Mouse (Mus musculus) liver, embryonic 12.5 days (tissue): ENCODE measurements around the gene Dut. TPM values are rescaled to one million over a fixed set of nuclear protein-coding genes. Genes with fewer than 3 reads are reported as not detected.
"Not testable (repeated sequence)": the region's sequence is repeated elsewhere in the genome, so short reads cannot be mapped to it uniquely, and the experiment has no call there.

Experiments
- ATAC-seq: fragments of 200-750 bp; cut with Nextera tagmentation; 2 replicates; pipeline ENCODE4 v1.8.0; 2017; ENCODE audit warnings: moderate number of reproducible peaks, mild to moderate bottlenecking, moderate library complexity
- H3K27ac ChIP-seq: fragments of 300-500 bp; sonication (generic); 2 replicates; pipeline ENCODE4 v1.5.1; 2016; ENCODE audit warnings: mild to moderate bottlenecking
- H3K27me3 ChIP-seq: fragments of 300-500 bp; sonication (generic); replicated peaks from 2 replicates; pipeline ENCODE4 v1.6.1; 2016; ENCODE audit warnings: mild to moderate bottlenecking, moderate library complexity
- H3K36me3 ChIP-seq: fragments of 300-500 bp; sonication (generic); 2 replicates; pipeline ENCODE4 v1.6.1; 2016; ENCODE audit warnings: mild to moderate bottlenecking, moderate library complexity
- H3K4me1 ChIP-seq: fragments of 300-500 bp; sonication (generic); 2 replicates; pipeline ENCODE4 v1.6.1; 2016
- H3K4me2 ChIP-seq: fragments of 300-500 bp; sonication (generic); 2 replicates; pipeline ENCODE4 v1.6.1; 2016; ENCODE audit warnings: mild to moderate bottlenecking, moderate library complexity
- H3K4me3 ChIP-seq: fragments of 300-500 bp; sonication (generic); 2 replicates; pipeline ENCODE4 v1.5.1; 2016; ENCODE audit warnings: mild to moderate bottlenecking, moderate library complexity
- H3K9ac ChIP-seq: fragments of 300-500 bp; sonication (generic); 2 replicates; pipeline ENCODE4 v1.6.1; 2016; ENCODE audit warnings: mild to moderate bottlenecking, moderate library complexity
- H3K9me3 ChIP-seq: fragments of 300-500 bp; sonication (generic); replicated peaks from 2 replicates; pipeline ENCODE4 v1.6.1; 2016; ENCODE audit warnings: mild to moderate bottlenecking, moderate library complexity
- WGBS: fragments of 180-500 bp; shearing (Covaris S2); methylation state at CpG from one replicate; pipeline ENCODE4 v1.1.7; 2016; ENCODE audit not compliant: insufficient replicate concordance; 5-methylcytosine and 5-hydroxymethylcytosine counted together
- polyA plus RNA-seq: library from polyadenylated mRNA; unstranded; fragments of >200 nt; fragmentation: Nextera tagmentation; extraction: Ambion mirVana; gene quantifications from 2 replicates; pipeline ENCODE4 v1.2.1, GENCODE M21; 2016

Gene Dut
- polyA plus RNA-seq, 1 experiment from 2014 or later: 210 TPM

GRCm38 (mm10) chr2:125259230-125260120 is 12.5 kb downstream of the Dut start:
- 78% methylated on average over 14 of the region's 14 CpGs for WGBS
- H3K27ac ChIP-seq: no peak overlapping the region
- H3K4me2 ChIP-seq: no peak overlapping the region
- no peaks in the 10 kb centered on the region for H3K27me3 ChIP-seq
- no peak overlapping the region for H3K4me3 ChIP-seq
- ATAC-seq: peak; percentile 48; the same call in 1 of the 2 replicates
- no peak overlapping the region for H3K9ac ChIP-seq
- peaks cover 62% of the 10 kb centered on the region for H3K36me3 ChIP-seq
- H3K4me1 ChIP-seq: no peaks in the 10 kb centered on the region
- H3K9me3 ChIP-seq: no peaks in the 10 kb centered on the region

GRCm38 (mm10) chr2:125260326-125260725 is 13.3 kb downstream of the Dut start:
- no peak overlapping the region for H3K9ac ChIP-seq
- no peaks in the 10 kb centered on the region for H3K27me3 ChIP-seq
- no peak for ATAC-seq
- no peak overlapping the region for H3K4me3 ChIP-seq
- WGBS: 73% methylated on average over 2 of the region's 2 CpGs
- H3K36me3 ChIP-seq: peaks cover 55% of the 10 kb centered on the region
- no peak overlapping the region for H3K4me2 ChIP-seq
- no peaks in the 10 kb centered on the region for H3K4me1 ChIP-seq
- no peak overlapping the region for H3K27ac ChIP-seq
- no peaks in the 10 kb centered on the region for H3K9me3 ChIP-seq

GRCm38 (mm10) chr2:125263056-125263455 is 16.1 kb downstream of the Dut start:
- Histone ChIP-seq H3K27me3 (no peaks in the 10 kb centered on the region), H3K4me1 (no peaks in the 10 kb centered on the region), H3K36me3 (peaks cover 28% of the 10 kb centered on the region), H3K27ac (no peak overlapping the region), H3K9me3 (no peaks in the 10 kb centered on the region), H3K4me2 (no peak overlapping the region), H3K4me3 (no peak overlapping the region), H3K9ac (no peak overlapping the region)
- no peak for ATAC-seq
- 25% methylated on average over 5 of the region's 5 CpGs for WGBS

GRCm38 (mm10) chr2:125263753-125264152 is 16.8 kb downstream of the Dut start:
- Histone ChIP-seq H3K4me1 (no peaks in the 10 kb centered on the region), H3K4me3 (no peak overlapping the region), H3K4me2 (no peak overlapping the region), H3K36me3 (peaks cover 23% of the 10 kb centered on the region), H3K27ac (no peak overlapping the region), H3K9me3 (no peaks in the 10 kb centered on the region), H3K27me3 (no peaks in the 10 kb centered on the region), H3K9ac (no peak overlapping the region)
- ATAC-seq: no peak
- 31% methylated on average over 9 of the region's 9 CpGs for WGBS

GRCm38 (mm10) chr2:125268876-125269275 is 21.9 kb downstream of the Dut start:
- 52% methylated on average over 1 of the region's 1 CpGs for WGBS

GRCm38 (mm10) chr2:125275617-125276016 is 28.6 kb downstream of the Dut start:
- Histone ChIP-seq H3K4me2 (no peak overlapping the region), H3K9ac (no peak overlapping the region), H3K27ac (no peak overlapping the region), H3K27me3 (no peaks in the 10 kb centered on the region), H3K4me1 (no peaks in the 10 kb centered on the region), H3K9me3 (no peaks in the 10 kb centered on the region), H3K4me3 (no peak overlapping the region), H3K36me3 (no peaks in the 10 kb centered on the region)
- ATAC-seq: no peak
- WGBS: 63% methylated on average over 5 of the region's 5 CpGs

More at GRCm38 (mm10) chr2:125268876-125269275, 21.9 kb downstream of the Dut start:
- Histone ChIP-seq H3K4me3 (no peak overlapping the region), H3K9me3 (no peaks in the 10 kb centered on the region), H3K27me3 (no peaks in the 10 kb centered on the region), H3K4me1 (no peaks in the 10 kb centered on the region), H3K4me2 (no peak overlapping the region), H3K36me3 (no peaks in the 10 kb centered on the region), H3K9ac (no peak overlapping the region), H3K27ac (no peak overlapping the region)
- no peak for ATAC-seq

GRCm38 (mm10) chr2:125276692-125277091 is 29.7 kb downstream of the Dut start:
- no peak for ATAC-seq
- H3K4me1 ChIP-seq: no peaks in the 10 kb centered on the region
- no peaks in the 10 kb centered on the region for H3K27me3 ChIP-seq
- H3K4me2 ChIP-seq: no peak overlapping the region
- no peak overlapping the region for H3K27ac ChIP-seq
- H3K9me3 ChIP-seq: no peaks in the 10 kb centered on the region
- H3K36me3 ChIP-seq: no peaks in the 10 kb centered on the region
- H3K9ac ChIP-seq: no peak overlapping the region
- 58% methylated on average over 5 of the region's 5 CpGs for WGBS
- no peak overlapping the region for H3K4me3 ChIP-seq

- no peak overlapping the region for H3K9ac ChIP-seq
- H3K4me2 ChIP-seq: no peak overlapping the region
- 33% methylated on average over 7 of the region's 7 CpGs for WGBS
- no peaks in the 10 kb centered on the region for H3K27me3 ChIP-seq
- H3K9me3 ChIP-seq: no peaks in the 10 kb centered on the region
- no peak overlapping the region for H3K27ac ChIP-seq
- ATAC-seq: no peak
- no peak overlapping the region for H3K4me3 ChIP-seq
- H3K4me1 ChIP-seq: no peaks in the 10 kb centered on the region
- no peaks in the 10 kb centered on the region for H3K36me3 ChIP-seq
Measured at GRCm38 (mm10) chr2:125278474-125278873, 31.5 kb downstream of the Dut start.

GRCm38 (mm10) chr2:125279995-125280394 is 33.0 kb downstream of the Dut start:
- H3K27ac ChIP-seq, H3K4me1 ChIP-seq, H3K4me3 ChIP-seq, ATAC-seq, H3K4me2 ChIP-seq, H3K27me3 ChIP-seq, H3K36me3 ChIP-seq, H3K9ac ChIP-seq, H3K9me3 ChIP-seq: not testable (repeated sequence)
- 73% methylated on average over 9 of the region's 9 CpGs for WGBS

- Histone ChIP-seq H3K36me3 (no peaks in the 10 kb centered on the region), H3K4me2 (peak overlapping the region; percentile 1; the same call in 1 of the 2 replicates), H3K9ac (no peak overlapping the region), H3K9me3 (no peaks in the 10 kb centered on the region), H3K4me1 (no peaks in the 10 kb centered on the region), H3K4me3 (no peak overlapping the region), H3K27ac (no peak overlapping the region), H3K27me3 (no peaks in the 10 kb centered on the region)
- WGBS: 47% methylated on average over 14 of the region's 14 CpGs
- ATAC-seq: no peak
Measured at GRCm38 (mm10) chr2:125282334-125283206, 35.6 kb downstream of the Dut start.

GRCm38 (mm10) chr2:125285777-125286176 is 38.8 kb downstream of the Dut start:
- Histone ChIP-seq H3K9ac (no peak overlapping the region), H3K27ac (no peak overlapping the region), H3K4me3 (no peak overlapping the region), H3K36me3 (no peaks in the 10 kb centered on the region), H3K4me1 (no peaks in the 10 kb centered on the region), H3K27me3 (no peaks in the 10 kb centered on the region), H3K9me3 (no peaks in the 10 kb centered on the region), H3K4me2 (no peak overlapping the region)
- WGBS: 72% methylated on average over 4 of the region's 4 CpGs
- no peak for ATAC-seq
